Mouse (Mus musculus) limb, embryonic 12.5 days (tissue): ENCODE data around the gene Tespa1. TPM values are rescaled to one million over a fixed set of nuclear protein-coding genes. Genes with fewer than 3 reads are reported as not detected.
"Not testable (repeated sequence)": the region's sequence is repeated elsewhere in the genome, so short reads cannot be mapped to it uniquely, and the experiment has no call there.

Source experiments
- ATAC-seq: fragments of 200-750 bp; cut with Nextera tagmentation; 2 replicates; pipeline ENCODE4 v1.8.0; 2017; ENCODE audit warnings: low read depth, moderate TSS enrichment; ENCODE audit not compliant: insufficient number of reproducible peaks, insufficient read depth, low FRiP score, low TSS enrichment
- H3K27ac ChIP-seq: fragments of 300-500 bp; sonication (generic); 2 replicates; pipeline ENCODE4 v1.5.1; 2016; ENCODE audit warnings: mild to moderate bottlenecking, moderate library complexity
- H3K27me3 ChIP-seq: fragments of 300-500 bp; sonication (generic); 2 replicates; pipeline ENCODE4 v1.6.1; 2016; ENCODE audit warnings: mild to moderate bottlenecking, moderate library complexity
- H3K36me3 ChIP-seq: fragments of 300-500 bp; sonication (generic); 2 replicates; pipeline ENCODE4 v1.6.1; 2016; ENCODE audit warnings: mild to moderate bottlenecking, moderate library complexity
- H3K4me1 ChIP-seq: fragments of 300-500 bp; sonication (generic); replicated peaks from 2 replicates; pipeline ENCODE4 v1.6.1; 2016
- H3K4me2 ChIP-seq: fragments of 300-500 bp; sonication (generic); 2 replicates; pipeline ENCODE4 v1.6.1; 2016; ENCODE audit warnings: mild to moderate bottlenecking, moderate library complexity
- H3K4me3 ChIP-seq: fragments of 300-500 bp; sonication (generic); replicated peaks from 2 replicates; pipeline ENCODE4 v1.5.1; 2016; ENCODE audit warnings: mild to moderate bottlenecking
- H3K9ac ChIP-seq: fragments of 300-500 bp; sonication (generic); replicated peaks from 2 replicates; pipeline ENCODE4 v1.6.1; 2016; ENCODE audit warnings: mild to moderate bottlenecking, moderate library complexity
- H3K9me3 ChIP-seq: fragments of 300-500 bp; sonication (generic); 2 replicates; pipeline ENCODE4 v1.6.1; 2016; ENCODE audit warnings: mild to moderate bottlenecking, moderate library complexity
- WGBS: fragments of 180-500 bp; shearing (Covaris S2); methylation state at CpG from one replicate; pipeline ENCODE4 v1.1.7; 2016; 5-methylcytosine and 5-hydroxymethylcytosine counted together
- polyA plus RNA-seq: library from polyadenylated mRNA; unstranded; fragments of >200 nt; fragmentation: Nextera tagmentation; extraction: Ambion mirVana; gene quantifications from 2 replicates; pipeline ENCODE4 v1.2.1, GENCODE M21; 2016

Tespa1 gene
- polyA plus RNA-seq, 1 experiment from 2014 or later, result 0.20 TPM

DNA sequence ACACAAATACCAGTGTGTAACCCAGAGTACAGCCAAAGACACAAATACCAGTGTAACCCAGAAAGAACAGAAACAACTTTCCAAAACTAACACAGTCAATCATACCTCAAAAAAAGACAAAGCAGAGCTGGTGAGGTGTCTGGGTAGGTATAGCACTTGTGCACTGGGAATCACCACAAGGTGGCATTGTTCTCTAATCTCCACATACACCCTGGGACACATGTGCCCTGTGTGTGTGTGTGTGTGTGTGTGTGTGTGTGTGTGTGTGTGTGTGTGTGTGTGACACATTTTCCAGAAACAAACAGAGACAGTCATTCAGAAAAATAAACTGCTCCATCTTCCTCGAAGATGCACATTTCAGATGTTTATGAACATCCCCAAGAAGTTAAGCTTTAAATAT, 9.1 kb upstream of the Tespa1 start:
- Histone ChIP-seq H3K9ac (no peak overlapping the region), H3K9me3 (no peaks in the 10 kb centered on the region), H3K27me3 (no peaks in the 10 kb centered on the region), H3K27ac (no peak overlapping the region), H3K36me3 (no peaks in the 10 kb centered on the region), H3K4me1 (no peaks in the 10 kb centered on the region), H3K4me3 (no peak overlapping the region), H3K4me2 (no peak overlapping the region)
- 67% methylated on average over 1 of the region's 1 CpGs for WGBS
- ATAC-seq, result no peak

DNA sequence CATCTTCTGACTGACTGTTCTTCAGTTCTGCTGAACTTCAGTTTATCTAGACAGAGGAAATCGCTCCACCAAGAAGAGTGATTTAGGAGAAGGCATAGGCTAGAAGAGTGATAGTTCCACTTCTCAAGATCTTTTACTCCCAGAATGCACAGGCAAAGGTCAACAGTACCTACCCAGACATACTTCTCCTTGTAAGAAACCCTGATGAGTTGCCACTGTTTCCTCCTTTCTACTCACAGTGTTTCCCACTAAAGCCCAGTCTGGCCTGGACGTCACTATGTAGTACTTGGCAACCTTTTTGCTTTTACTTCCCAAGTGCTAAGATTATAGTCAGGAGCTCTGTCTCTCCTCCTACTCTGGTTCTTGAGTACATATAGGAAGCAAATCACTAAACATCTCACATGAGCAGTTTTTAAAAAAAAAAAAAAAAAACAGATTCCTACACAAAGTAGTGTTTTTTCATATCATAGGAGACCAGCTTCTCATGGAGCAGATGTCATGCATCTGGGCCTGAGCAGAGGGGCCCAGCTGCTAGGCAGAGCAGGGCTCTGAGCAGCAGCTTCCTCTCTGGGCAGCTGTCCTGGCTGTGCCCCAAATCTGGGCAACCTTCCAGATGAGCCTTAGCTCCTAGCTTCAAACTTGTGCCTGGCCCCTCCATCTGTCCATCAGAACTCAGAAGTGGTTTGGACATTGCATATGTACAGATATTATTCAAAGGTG, 8.4 kb upstream of the Tespa1 start:
- Histone ChIP-seq H3K4me3 (no peak overlapping the region), H3K27ac (no peak overlapping the region), H3K4me2 (no peak overlapping the region), H3K4me1 (no peaks in the 10 kb centered on the region), H3K27me3 (no peaks in the 10 kb centered on the region), H3K9me3 (no peaks in the 10 kb centered on the region), H3K9ac (no peak overlapping the region), H3K36me3 (no peaks in the 10 kb centered on the region)
- no peak for ATAC-seq
- WGBS, result 79% methylated on average over 2 of the region's 2 CpGs

GRCm38 (mm10) chr10:130315846-130316245, 6.8 kb upstream of the Tespa1 start:
- Histone ChIP-seq H3K9me3 (no peaks in the 10 kb centered on the region), H3K27me3 (no peaks in the 10 kb centered on the region), H3K4me1 (no peaks in the 10 kb centered on the region)

GRCm38 (mm10) chr10:130318720-130319119, 4.0 kb upstream of the Tespa1 start:
- Histone ChIP-seq H3K4me1 (no peaks in the 10 kb centered on the region), H3K9ac (no peak overlapping the region), H3K36me3 (no peaks in the 10 kb centered on the region), H3K27me3 (no peaks in the 10 kb centered on the region), H3K4me2 (no peak overlapping the region), H3K9me3 (no peaks in the 10 kb centered on the region), H3K27ac (no peak overlapping the region), H3K4me3 (no peak overlapping the region)
- no peak for ATAC-seq
- WGBS, result 66% methylated on average over 4 of the region's 4 CpGs

More at GRCm38 (mm10) chr10:130315846-130316245, 6.8 kb upstream of the Tespa1 start:
- ATAC-seq, result no peak
- no peak overlapping the region for H3K4me3 ChIP-seq
- H3K36me3 ChIP-seq, result no peaks in the 10 kb centered on the region
- no peak overlapping the region for H3K4me2 ChIP-seq
- H3K27ac ChIP-seq, result no peak overlapping the region
- H3K9ac ChIP-seq, result no peak overlapping the region

- Histone ChIP-seq H3K27ac (no peak overlapping the region), H3K27me3 (no peaks in the 10 kb centered on the region), H3K4me1 (no peaks in the 10 kb centered on the region), H3K4me3 (no peak overlapping the region), H3K4me2 (no peak overlapping the region), H3K9ac (no peak overlapping the region), H3K9me3 (no peaks in the 10 kb centered on the region), H3K36me3 (no peaks in the 10 kb centered on the region)
- 87% methylated on average over 2 of the region's 2 CpGs for WGBS
- no peak for ATAC-seq
These were observed 2.0 kb upstream of the Tespa1 start for GRCm38 (mm10) chr10:130320715-130321114.

GRCm38 (mm10) chr10:130322062-130322461, 608 bp upstream of the Tespa1 start:
- no peak overlapping the region for H3K4me2 ChIP-seq
- ATAC-seq, result no peak
- H3K27ac ChIP-seq, result no peak overlapping the region
- H3K9ac ChIP-seq, result no peak overlapping the region
- H3K4me3 ChIP-seq, result no peak overlapping the region
- no peaks in the 10 kb centered on the region for H3K9me3 ChIP-seq
- no peaks in the 10 kb centered on the region for H3K27me3 ChIP-seq
- no peaks in the 10 kb centered on the region for H3K4me1 ChIP-seq
- no peaks in the 10 kb centered on the region for H3K36me3 ChIP-seq

GRCm38 (mm10) chr10:130324243-130324642, 1.6 kb downstream of the Tespa1 start:
- Histone ChIP-seq H3K4me2 (no peak overlapping the region), H3K36me3 (no peaks in the 10 kb centered on the region), H3K4me1 (no peaks in the 10 kb centered on the region), H3K27ac (no peak overlapping the region), H3K4me3 (no peak overlapping the region), H3K27me3 (no peaks in the 10 kb centered on the region), H3K9me3 (no peaks in the 10 kb centered on the region), H3K9ac (no peak overlapping the region)
- no peak for ATAC-seq
- WGBS, result 88% methylated on average over 4 of the region's 4 CpGs

DNA sequence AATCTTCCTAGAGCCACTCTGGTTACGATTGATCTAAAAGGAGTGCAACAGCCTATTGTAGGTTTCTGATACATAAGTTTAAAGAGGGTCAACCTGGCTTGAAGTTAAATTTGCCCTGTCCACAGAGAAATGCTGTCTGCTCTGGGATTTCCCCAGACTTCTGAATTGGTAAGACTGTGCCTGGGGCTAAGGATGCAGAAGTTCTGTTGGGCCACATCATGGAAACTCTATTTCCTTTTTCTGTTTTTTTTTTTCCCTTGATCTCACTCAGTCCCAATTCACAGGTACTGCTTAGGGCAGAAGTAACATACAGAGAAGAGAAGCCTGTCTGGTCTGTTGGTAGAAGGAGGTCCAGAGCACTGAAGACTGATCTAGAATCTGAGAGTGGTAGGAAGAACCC, 8.0 kb downstream of the Tespa1 start:
- no peaks in the 10 kb centered on the region for H3K4me1 ChIP-seq
- H3K27me3 ChIP-seq, result no peaks in the 10 kb centered on the region
- no peak overlapping the region for H3K27ac ChIP-seq
- WGBS, result 89% methylated on average over 1 of the region's 1 CpGs
- H3K36me3 ChIP-seq, result no peaks in the 10 kb centered on the region
- H3K9ac ChIP-seq, result no peak overlapping the region
- H3K4me3 ChIP-seq, result no peak overlapping the region
- ATAC-seq, result no peak
- H3K4me2 ChIP-seq, result no peak overlapping the region
- no peaks in the 10 kb centered on the region for H3K9me3 ChIP-seq

DNA sequence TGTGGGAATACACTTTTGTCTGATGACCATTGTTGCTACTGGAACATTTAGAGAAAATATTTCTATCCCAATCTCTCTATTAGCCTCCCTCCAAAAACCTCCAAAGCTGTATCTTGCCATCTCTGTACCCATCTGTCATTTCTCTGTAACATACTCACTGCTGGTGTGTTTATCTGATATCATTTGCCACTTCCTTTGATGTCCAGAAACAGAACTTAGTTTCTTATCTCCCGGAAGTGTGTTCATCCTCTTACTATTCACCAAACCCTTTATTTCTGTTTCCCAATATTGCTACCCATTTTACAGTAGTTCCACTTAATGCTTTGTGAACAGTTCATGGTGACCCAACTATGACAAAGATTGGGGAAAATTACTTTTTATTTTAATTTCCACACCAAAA, 13.7 kb downstream of the Tespa1 start:
- Histone ChIP-seq H3K27me3 (no peaks in the 10 kb centered on the region), H3K4me3 (no peak overlapping the region), H3K9ac (no peak overlapping the region), H3K36me3 (no peaks in the 10 kb centered on the region), H3K4me2 (no peak overlapping the region), H3K27ac (no peak overlapping the region), H3K9me3 (no peaks in the 10 kb centered on the region), H3K4me1 (no peaks in the 10 kb centered on the region)
- WGBS, result 84% methylated on average over 1 of the region's 1 CpGs
- ATAC-seq, result no peak

- no peaks in the 10 kb centered on the region for H3K36me3 ChIP-seq
- H3K27ac ChIP-seq, result no peak overlapping the region
- H3K9ac ChIP-seq, result no peak overlapping the region
- H3K4me3 ChIP-seq, result no peak overlapping the region
- no peaks in the 10 kb centered on the region for H3K4me1 ChIP-seq
- no peak for ATAC-seq
- H3K9me3 ChIP-seq, result no peaks in the 10 kb centered on the region
- no peak overlapping the region for H3K4me2 ChIP-seq
- H3K27me3 ChIP-seq, result no peaks in the 10 kb centered on the region
- 52% methylated on average over 2 of the region's 2 CpGs for WGBS
These were observed 14.9 kb downstream of the Tespa1 start for GRCm38 (mm10) chr10:130337581-130337980.

DNA sequence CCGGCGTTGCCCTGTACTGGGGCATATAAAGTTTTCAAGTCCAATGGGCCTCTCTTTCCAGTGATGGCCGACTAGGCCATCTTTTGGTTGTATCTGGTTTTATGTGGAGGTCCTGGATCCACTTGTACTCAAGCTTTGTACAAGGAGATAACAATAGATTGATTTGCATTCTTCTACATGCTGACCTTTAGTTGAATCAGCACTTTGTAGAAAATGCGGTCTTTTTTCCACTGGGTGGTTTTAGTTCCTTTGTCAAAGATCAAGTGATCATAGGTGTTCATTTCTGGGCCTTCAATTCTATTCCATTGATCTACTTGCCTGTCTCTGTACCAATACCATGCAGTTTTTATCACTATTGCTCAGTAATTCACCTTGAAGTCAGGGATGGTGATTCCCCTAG, 17.4 kb downstream of the Tespa1 start:
- ATAC-seq, H3K4me2 ChIP-seq, H3K9me3 ChIP-seq, H3K4me1 ChIP-seq, H3K27ac ChIP-seq, H3K4me3 ChIP-seq, H3K36me3 ChIP-seq, H3K9ac ChIP-seq, H3K27me3 ChIP-seq: not testable (repeated sequence)
- WGBS, result 94% methylated on average over 4 of the region's 4 CpGs

DNA sequence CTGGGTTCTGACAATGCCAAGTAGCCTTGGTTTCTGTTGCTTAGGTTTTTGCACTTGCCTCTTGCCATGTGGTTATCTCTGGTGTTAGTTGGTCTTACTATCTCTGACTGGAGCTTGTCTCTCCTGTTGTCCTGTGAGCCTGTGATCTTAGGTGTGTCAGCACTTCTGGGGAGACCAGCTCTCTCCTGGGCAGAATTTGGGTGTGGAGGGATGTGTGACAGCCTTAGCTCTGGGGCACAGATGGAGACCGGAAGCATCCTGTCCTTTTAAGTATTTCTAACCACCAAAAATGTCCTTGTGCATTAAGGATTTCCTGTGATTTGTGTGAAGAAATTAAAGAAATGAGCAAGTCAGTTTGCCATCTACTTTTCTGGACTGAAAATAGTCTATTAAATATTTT, 21.4 kb downstream of the Tespa1 start:
- H3K4me1 ChIP-seq, result no peaks in the 10 kb centered on the region
- no peaks in the 10 kb centered on the region for H3K27me3 ChIP-seq
- H3K4me2 ChIP-seq, result no peak overlapping the region
- H3K36me3 ChIP-seq, result no peaks in the 10 kb centered on the region
- ATAC-seq, result no peak
- no peaks in the 10 kb centered on the region for H3K9me3 ChIP-seq
- H3K27ac ChIP-seq, result no peak overlapping the region
- H3K4me3 ChIP-seq, result no peak overlapping the region
- 88% methylated on average over 1 of the region's 1 CpGs for WGBS
- H3K9ac ChIP-seq, result no peak overlapping the region
